Mouse (Mus musculus) spleen, adult 2 months (tissue): ENCODE results near the gene Zmynd12. TPM values are rescaled to one million over a fixed set of nuclear protein-coding genes. Genes with fewer than 3 reads are reported as not detected.

Experiments used
- DNase-seq, 2 experiments: peaks; one replicate each; pipeline versions ENCODE4 v3.0.0 to v3.0.0-alpha.2; 2012 to 2021; ENCODE audit warnings: low spot score in 2 of 2, low read depth in 1 of 2
- H3K27ac ChIP-seq: fragments of 200-500 bp; 2 replicates; pipeline ENCODE4 v1.5.1; 2012; ENCODE audit warnings: low read length, inconsistent platforms; ENCODE audit not compliant: insufficient read depth
- H3K27me3 ChIP-seq: fragments of 200-500 bp; 2 replicates; pipeline ENCODE4 v1.6.1; 2012; ENCODE audit warnings: mild to moderate bottlenecking, moderate library complexity, low read length, inconsistent platforms; ENCODE audit not compliant: control insufficient read depth, insufficient read depth
- H3K36me3 ChIP-seq: fragments of 200-500 bp; 2 replicates; pipeline ENCODE4 v1.6.1; 2012; ENCODE audit warnings: mild to moderate bottlenecking, low read length, inconsistent platforms; ENCODE audit not compliant: control insufficient read depth, insufficient read depth
- H3K4me1 ChIP-seq: fragments of 200-500 bp; 2 replicates; pipeline ENCODE4 v1.6.1; 2011; ENCODE audit warnings: inconsistent platforms; ENCODE audit not compliant: control insufficient read depth, insufficient read depth, insufficient read length
- H3K4me3 ChIP-seq: fragments of 200-500 bp; 2 replicates; pipeline ENCODE4 v1.5.1; 2011; ENCODE audit warnings: mild to moderate bottlenecking, inconsistent platforms; ENCODE audit not compliant: insufficient read depth, insufficient read length; ENCODE audit errors: extremely low read depth
- CTCF ChIP-seq: fragments of 200-500 bp; IDR thresholded peaks from 2 replicates; pipeline ENCODE4 v1.5.1; 2011; ENCODE audit warnings: mild to moderate bottlenecking, inconsistent platforms; ENCODE audit not compliant: insufficient read depth, insufficient read length, insufficient replicate concordance; ENCODE audit errors: extremely low read depth
- POLR2A ChIP-seq: fragments of 200-500 bp; IDR thresholded peaks from 2 replicates; pipeline ENCODE4 v1.6.1; 2011; ENCODE audit warnings: low read depth, low read length, inconsistent platforms
- WGBS: fragments of 180-500 bp; shearing (Covaris S2); methylation state at CpG from one replicate; pipeline ENCODE4 v1.1.7; 2018; 5-methylcytosine and 5-hydroxymethylcytosine counted together
- polyA plus RNA-seq: library from polyadenylated mRNA; depleted of rRNA; stranded (reverse); fragments of >200 nt; gene quantifications from 2 replicates; pipeline ENCODE4 v1.2.3, GENCODE M21; 2012

Gene Zmynd12
- polyA plus RNA-seq, 1 experiment: 0.21 TPM

DNA sequence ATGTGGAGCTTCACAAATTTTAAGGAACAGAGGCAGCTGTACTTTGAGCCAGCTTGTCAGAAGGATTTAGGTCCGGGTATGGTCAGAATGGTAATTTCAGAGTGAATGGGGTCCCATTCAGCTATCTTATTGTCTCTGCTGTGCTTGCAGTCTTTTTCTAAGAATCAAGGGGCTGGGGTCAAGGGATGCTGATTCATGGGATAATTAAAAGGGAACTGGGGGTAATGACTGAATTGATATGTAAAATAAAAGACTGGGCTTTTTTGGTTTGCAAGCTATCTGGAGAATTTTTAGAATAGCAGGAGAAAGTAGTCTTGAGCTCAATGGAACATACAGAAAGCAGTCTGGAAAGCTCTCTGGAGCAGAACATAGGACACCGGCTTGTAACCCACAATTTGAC is 19.2 kb upstream of the Zmynd12 start:
- Histone ChIP-seq H3K27ac (no peak overlapping the region), H3K4me3 (no peak overlapping the region), H3K27me3 (no peaks in the 10 kb centered on the region), H3K36me3 (no peaks in the 10 kb centered on the region), H3K4me1 (no peaks in the 10 kb centered on the region)
- no peak for TF ChIP-seq POLR2A
- TF ChIP-seq CTCF: no peak
- WGBS: 96% methylated on average over 2 of the region's 2 CpGs
- DNase-seq: no peak

DNA sequence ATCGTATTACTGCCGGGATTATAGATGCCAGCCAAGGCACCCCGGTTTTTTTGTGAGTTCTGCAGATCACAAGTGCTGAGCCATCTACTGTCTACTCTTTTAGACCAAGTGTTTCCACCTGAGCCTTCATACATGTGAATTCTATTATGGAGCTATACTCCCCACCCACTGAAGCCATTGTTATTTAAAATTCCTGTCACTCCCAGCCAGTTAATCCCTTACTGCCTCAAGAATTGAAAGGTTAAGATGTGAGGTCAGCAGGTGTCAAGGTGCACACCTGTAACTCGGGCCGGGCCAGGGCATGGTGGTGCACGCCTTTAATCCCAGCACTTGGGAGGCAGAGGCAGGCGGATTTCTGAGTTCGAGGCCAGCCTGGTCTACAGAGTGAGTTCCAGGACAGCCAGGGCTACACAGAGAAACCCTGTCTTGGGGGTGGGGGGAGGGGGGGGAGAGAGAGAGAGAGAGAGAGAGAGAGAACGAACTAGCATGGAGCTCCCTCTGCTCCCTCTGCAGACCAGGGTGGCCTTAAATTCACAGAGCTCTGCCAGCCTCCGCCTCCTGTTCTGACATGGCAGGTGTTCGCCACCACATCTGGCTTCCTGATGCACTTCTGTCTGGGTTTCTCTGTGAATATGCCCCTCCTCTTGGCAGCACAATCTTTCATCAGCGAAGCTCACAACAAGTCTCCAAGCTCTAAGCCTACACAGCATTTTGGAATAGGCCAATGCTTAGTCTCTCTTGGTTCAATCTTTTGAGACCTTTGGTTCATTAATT is 10.6 kb upstream of the Zmynd12 start:
- WGBS: 79% methylated on average over 11 of the region's 12 CpGs
- Histone ChIP-seq H3K4me1 (no peaks in the 10 kb centered on the region), H3K4me3 (no peak overlapping the region), H3K36me3 (no peaks in the 10 kb centered on the region), H3K27me3 (no peaks in the 10 kb centered on the region), H3K27ac (no peak overlapping the region)
- TF ChIP-seq POLR2A (no peak), CTCF (no peak)
- DNase-seq: no peak

DNA sequence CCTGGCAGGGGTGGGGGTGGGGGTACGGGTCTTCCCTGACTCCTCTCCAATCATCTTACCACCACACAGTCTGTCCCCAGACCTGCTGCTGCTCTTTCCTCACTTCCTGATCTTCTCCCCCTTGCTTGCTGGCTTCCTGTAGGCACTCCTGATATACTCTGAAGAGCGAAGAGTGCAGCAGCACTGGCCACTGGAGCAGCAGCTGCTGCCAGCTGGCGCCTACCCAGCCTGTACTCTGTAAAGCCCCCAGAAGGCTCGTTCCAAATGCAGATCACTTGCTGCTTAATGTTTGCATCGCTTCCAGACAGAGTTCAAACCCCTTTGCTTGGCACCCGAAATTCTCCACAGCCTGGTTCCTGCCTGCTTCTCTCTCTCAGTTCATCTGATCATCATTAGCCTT is 9.8 kb upstream of the Zmynd12 start:
- TF ChIP-seq POLR2A (no peak), CTCF (no peak)
- DNase-seq: no peak
- H3K4me3 ChIP-seq: no peak overlapping the region
- no peaks in the 10 kb centered on the region for H3K4me1 ChIP-seq
- H3K27me3 ChIP-seq: no peaks in the 10 kb centered on the region
- no peaks in the 10 kb centered on the region for H3K36me3 ChIP-seq
- WGBS: 55% methylated on average over 6 of the region's 6 CpGs
- no peak overlapping the region for H3K27ac ChIP-seq

DNA sequence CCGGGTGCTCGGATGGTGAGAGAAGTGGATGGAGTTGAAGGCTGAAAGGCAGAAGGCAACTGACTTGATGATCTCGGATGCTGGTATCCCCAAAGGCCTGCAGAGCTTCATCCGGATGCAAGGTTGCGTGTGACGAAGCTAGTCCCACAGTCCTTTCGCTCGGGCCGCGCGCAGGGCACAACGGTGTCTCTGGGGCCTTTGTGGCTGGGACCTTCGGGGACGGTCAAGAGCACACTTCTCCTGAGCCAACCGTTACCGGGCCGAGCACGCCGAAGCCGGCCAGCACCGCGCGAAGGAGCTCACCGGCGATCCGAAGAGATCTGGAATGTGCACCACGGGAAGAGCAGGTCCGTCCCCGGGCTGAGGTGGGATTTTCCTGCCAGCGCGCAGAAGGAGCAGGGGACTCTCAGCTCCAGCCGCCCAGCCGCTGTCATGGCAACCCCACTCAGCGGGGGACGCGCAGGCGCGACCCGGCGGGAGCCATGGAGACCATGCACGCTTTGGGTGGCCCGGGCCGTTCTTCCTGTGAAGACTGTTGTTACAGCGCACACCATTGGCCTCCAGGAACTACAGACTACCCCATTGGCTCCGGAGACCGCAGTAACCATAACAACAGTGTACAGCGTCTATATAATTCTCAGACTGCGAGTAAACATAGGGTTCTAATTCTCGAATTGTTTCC is 7.4 kb upstream of the Zmynd12 start, which contains the start of gene Ccdc30:
Gene Ccdc30, minus strand, starts transcription at position 450 of the 682 bp plus-strand sequence.
- H3K4me1 ChIP-seq: no peaks in the 10 kb centered on the region
- H3K27me3 ChIP-seq: no peaks in the 10 kb centered on the region
- H3K36me3 ChIP-seq: 0 out of 2 replicates have a peak, but pooled peaks cover 1% of the 10 kb centered on the region
- TF ChIP-seq CTCF: no peak
- no peak for TF ChIP-seq POLR2A
- under 1% methylated on average over 49 of the region's 49 CpGs for WGBS
- DNase-seq: peak; percentile 64 to 79
- peak within 1 kb of the TSS; percentile 55 for H3K4me3 ChIP-seq
- no peak within 1 kb of the TSS for H3K27ac ChIP-seq

DNA sequence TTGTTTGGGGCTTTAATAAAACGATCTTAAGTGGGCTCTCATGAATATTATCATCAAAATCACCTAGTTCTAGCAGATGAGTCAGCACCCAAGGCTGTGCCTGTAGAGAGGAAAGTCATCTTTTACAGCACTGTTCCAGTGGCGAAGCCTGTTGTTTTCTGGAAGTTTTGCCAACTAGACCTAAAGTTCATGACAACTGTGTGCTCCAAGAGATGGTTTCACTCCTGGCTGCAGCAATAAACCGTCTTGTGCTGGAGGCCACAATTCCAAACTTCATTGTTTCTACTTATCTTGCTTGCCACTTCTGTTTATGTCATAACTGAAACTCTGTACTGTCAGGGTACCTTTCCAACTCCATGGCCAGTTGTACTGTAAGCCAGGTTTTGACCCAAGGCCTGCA is 5.3 kb upstream of the Zmynd12 start:
- 75% methylated on average over 3 of the region's 3 CpGs for WGBS
- TF ChIP-seq CTCF: no peak
- no peak for TF ChIP-seq POLR2A
- peaks cover 4% of the 10 kb centered on the region; the same call in 1 of the 2 replicates for H3K4me1 ChIP-seq
- no peak overlapping the region for H3K4me3 ChIP-seq
- no peak overlapping the region for H3K27ac ChIP-seq
- 0 out of 2 replicates have a peak, but pooled peaks cover 1% of the 10 kb centered on the region for H3K36me3 ChIP-seq
- no peaks in the 10 kb centered on the region for H3K27me3 ChIP-seq
- DNase-seq: no peak

DNA sequence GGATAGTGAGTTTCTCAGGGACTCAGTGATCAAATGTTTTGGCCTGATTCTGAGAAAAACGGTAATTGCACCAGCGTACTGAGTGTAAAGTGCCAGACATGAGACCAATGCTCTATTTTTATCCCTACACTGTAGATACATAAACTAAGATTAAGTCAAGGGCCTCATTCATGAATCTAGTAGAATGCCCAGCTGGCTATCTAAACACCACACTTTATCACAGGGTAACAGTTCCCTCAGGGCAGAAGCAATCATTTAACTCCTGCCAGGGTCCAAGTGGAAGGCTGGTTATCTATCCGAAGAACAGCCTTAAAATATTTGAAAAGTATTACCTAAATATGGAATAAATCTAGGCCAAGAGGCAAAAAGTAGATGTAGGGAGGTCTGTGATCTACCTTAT is 4.7 kb upstream of the Zmynd12 start:
- no peak overlapping the region for H3K27ac ChIP-seq
- TF ChIP-seq CTCF (no peak), POLR2A (no peak)
- H3K36me3 ChIP-seq: 0 out of 2 replicates have a peak, but pooled peaks cover 1% of the 10 kb centered on the region
- no peak for DNase-seq
- 80% methylated on average over 3 of the region's 3 CpGs for WGBS
- H3K4me3 ChIP-seq: no peak overlapping the region
- no peaks in the 10 kb centered on the region; the same call in 1 of the 2 replicates for H3K27me3 ChIP-seq
- peaks cover 6% of the 10 kb centered on the region for H3K4me1 ChIP-seq
